Mouse (Mus musculus) induced T-regulatory cell, adult 2 months (primary cell): Measurements from ENCODE around the gene Fbxo40.

Experiments used
- DNase-seq: peaks from one replicate; pipeline ENCODE4 v3.0.0-alpha.2; 2012; ENCODE audit warnings: low read depth

The Fbxo40 gene

GRCm38 (mm10) chr16:36946459-36947159 is 43.7 kb downstream of the Fbxo40 start:
- DNase-seq = no peak

DNA sequence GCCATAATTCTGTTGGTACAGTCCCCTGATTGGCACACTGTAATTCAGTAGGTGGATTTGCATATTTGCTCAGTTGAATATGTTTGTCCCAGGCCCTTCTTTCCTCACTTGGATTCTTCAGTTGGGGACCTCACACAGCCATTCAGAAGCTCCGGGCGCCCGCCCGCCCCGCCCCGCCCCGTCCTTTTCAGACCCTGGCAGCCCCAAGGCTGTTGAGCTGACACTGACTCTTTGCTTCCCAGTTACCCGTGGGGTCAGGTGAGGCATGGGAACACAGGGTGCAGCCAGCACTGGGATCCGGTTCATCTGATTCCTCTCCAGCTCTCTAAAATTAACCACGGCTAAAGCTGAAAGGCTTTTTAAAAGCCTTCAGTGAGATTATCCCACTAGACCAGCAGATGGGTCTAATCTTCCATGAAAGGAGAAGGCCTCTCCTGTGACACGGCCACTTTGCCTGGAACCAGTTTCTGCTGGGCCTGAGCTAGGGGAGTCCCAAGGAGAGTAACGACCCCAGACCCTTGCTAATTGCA is 45.3 kb downstream of the Fbxo40 start:
- no peak for DNase-seq

DNA sequence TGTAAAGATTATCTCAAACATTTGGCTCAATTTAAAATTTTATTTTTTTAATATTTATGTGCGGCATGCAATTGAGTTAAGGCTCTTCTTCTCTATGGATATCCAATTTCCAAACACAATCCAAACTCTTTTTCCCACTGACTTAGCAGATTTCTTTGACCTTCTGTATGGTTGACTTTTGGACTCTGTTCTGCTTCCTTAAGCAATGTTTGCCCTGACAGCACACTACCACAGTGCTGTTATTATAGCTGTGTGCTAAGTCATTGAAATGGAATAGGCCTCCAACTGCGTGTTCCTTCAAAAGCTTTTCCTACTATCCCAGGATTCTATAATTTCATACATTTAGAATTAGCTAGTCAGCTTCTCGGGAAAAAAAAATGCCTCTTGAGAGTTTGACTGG is 46.7 kb downstream of the Fbxo40 start:
- no peak for DNase-seq

DNA sequence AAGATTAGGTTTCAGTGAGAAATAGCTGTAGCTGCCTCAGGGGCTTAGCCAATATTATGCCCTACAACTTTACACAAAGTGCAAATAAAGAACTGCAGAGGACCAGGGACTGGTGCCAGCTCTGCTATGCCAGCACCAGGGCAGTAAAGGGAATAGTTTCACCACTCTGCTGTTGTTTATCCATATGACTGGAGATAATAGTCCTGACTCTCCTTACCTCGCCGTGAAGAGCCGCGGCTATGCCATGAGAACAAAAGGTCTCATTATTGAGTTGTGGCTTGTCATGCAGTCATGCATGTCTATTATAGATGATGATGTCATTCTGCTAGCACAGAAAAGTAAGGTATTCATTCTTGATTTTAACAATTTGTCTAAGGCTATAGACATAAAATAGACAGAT is 48.4 kb downstream of the Fbxo40 start:
- DNase-seq = no peak

DNA sequence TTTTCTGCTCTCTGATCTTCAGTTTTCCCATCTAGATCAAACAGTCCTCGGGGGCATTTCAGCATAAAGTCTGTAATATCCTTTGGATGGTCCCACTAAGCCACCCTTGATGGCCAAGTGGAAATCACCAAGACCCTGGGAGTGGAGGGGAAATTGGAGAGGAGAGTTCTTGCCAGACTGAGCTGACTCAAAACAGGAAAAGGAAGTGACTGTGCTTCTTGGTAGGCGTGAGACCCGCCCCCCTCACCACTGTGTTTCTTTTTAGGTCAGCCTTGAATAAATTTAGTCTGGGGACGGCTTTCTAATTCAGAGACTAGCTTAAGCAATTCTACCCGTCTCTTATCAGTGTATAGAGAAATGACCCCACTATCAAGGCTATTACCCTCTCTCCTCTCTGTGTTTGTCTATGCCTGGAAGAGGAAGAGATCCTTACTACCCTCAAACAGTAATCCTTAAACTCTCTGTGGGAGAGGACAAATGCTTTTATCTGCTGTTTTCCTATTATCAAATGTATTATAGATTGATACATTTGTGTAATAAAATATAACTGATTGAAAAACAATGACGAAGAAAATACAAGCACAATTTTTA is 49.0 kb downstream of the Fbxo40 start:
- peak; percentile 88 for DNase-seq

GRCm38 (mm10) chr16:36935814-36936213 is 54.5 kb downstream of the Fbxo40 start:
- DNase-seq = peak; percentile 36

GRCm38 (mm10) chr16:36934841-36935620 is 55.2 kb downstream of the Fbxo40 start, which contains the start of gene Hcls1:
Hcls1 (plus strand) TSS chr16:36934983.
- peak; percentile 90 for DNase-seq

- DNase-seq = peak; percentile 73
These were observed 56.0 kb downstream of the Fbxo40 start for GRCm38 (mm10) chr16:36934131-36934840.

- no peak for DNase-seq
These were observed 57.7 kb downstream of the Fbxo40 start for GRCm38 (mm10) chr16:36932546-36932945.

GRCm38 (mm10) chr16:36931976-36932375 is 58.3 kb downstream of the Fbxo40 start:
- no peak for DNase-seq

DNA sequence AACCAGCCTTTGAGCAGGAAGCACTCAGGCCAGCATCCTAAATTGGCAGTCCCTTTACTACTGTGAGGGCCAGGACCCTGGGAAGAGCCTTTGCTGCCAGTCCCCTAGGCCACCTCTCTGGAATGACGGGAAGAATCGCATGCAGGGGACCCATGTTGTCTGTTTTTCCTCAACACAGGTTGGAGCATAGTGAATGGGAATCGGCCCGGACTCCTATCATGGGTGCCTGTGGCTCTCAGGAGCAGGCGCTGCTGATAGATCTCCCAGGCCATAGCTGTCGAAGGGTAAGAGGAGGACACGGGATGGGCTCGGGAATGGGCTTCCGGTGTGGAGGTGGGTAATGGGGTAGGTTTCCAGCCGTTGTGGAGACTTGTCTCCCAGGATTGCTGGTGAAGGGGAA is 58.9 kb downstream of the Fbxo40 start:
- no peak for DNase-seq

DNA sequence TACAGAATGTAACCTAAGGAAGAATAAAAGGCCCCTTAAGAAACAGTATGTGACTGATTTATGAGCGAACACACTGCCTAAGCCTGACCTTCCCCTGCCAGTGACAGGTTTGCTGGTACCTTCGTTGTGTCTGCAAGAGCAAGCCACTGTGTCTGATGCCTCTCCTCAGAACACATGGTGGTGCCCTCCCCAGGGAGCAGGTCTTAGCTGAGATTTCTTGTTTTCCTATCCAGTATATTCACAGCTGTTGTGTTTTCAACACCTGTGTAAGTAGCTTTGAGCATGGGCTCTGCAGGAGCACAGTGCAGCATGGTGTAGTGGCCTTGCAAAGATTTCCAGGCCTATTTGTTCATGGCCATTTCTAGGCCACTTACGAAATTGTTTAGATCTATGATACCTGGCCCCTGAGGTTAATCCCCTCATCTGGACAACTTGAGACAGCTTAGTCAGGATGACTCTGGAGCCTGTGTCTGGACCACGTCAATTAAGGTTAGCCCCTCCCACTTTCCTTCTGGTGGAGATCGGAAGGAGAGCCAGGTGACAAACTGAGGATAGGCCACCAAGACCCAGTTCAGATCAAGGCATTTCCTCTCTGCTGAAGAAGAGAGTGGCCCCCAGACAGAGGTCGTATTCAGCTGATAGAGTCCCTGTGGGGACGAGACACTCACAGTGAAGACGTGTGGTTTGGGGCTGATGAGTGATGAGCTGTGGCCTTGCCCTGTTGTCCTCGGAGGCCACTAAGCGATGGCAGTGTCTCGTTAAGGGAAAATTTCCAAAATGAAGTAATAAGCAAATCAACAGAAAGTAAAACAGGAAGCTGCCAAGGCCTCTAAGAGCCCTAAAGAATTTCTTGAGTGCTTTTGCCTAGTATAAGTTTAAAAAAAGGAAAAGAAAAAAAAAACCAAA is 59.8 kb downstream of the Fbxo40 start:
- peak; percentile 55 for DNase-seq

DNA sequence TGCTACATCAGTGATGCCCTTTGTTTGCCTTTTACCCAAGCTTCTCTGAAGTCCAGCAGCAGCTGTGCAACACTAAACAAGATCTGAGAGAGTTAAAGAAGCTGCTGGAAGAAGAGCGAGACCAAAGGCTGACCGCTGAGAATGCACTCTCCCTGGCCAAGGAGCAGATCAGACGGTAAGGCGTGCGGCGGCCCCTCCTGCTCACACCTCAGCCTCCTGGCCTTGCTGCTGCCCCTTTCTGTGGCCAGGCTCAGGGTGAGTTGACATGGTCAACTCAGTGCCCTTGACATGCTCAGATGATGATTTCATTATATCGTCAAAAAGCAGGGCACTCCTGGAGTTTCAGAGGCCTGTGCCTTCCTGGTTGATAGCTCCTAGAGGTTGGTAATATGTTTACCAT is 61.1 kb downstream of the Fbxo40 start:
- no peak for DNase-seq

DNA sequence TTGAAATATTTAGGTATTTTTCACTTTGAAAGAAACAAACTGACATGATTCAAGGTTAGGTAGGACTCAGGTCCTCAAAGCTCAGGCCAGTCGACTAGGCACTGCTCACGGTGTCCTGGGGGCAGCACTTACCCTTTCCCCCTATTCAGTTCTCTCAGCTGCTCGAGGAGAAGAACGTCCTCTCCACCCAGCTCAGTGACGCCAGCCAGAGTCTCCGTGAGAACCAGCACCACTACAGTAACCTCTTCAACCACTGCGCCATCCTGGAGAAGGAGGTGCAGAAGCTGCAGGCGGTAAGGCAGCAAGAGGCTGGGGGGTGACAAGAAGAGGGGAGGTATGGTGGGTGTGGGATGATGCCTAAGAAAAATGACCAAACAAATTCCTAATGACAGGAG is 62.2 kb downstream of the Fbxo40 start:
- peak; percentile 33 for DNase-seq

DNA sequence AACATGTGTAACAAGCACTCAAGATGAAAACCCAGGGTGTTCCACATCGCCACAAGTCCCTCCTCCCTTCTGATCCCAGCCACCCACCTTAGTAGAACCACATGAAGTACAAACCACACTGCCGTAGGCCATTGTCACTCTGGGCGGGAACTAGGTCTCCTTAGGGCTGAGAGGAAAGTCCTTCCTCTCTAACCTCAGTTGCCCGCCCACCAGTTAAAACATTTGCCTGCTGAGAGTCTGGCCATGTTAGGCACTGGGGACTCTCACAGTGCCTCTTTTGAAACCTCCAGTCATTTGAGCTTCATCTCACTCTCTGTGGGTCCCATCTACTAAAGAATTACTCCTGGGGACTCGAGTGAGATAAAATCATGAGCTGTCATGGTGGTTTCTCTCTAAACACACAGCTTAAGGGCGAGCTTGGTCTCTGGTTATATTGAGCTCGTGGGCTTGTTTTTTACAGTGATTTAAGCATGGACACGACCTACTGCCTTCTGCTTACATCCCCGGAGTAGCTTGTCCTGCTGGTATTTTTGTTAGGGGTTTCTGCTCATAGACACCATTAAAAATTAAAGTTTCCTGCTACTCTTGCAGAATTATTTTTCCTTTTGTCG is 62.7 kb downstream of the Fbxo40 start:
- DNase-seq = peak; percentile 81

DNA sequence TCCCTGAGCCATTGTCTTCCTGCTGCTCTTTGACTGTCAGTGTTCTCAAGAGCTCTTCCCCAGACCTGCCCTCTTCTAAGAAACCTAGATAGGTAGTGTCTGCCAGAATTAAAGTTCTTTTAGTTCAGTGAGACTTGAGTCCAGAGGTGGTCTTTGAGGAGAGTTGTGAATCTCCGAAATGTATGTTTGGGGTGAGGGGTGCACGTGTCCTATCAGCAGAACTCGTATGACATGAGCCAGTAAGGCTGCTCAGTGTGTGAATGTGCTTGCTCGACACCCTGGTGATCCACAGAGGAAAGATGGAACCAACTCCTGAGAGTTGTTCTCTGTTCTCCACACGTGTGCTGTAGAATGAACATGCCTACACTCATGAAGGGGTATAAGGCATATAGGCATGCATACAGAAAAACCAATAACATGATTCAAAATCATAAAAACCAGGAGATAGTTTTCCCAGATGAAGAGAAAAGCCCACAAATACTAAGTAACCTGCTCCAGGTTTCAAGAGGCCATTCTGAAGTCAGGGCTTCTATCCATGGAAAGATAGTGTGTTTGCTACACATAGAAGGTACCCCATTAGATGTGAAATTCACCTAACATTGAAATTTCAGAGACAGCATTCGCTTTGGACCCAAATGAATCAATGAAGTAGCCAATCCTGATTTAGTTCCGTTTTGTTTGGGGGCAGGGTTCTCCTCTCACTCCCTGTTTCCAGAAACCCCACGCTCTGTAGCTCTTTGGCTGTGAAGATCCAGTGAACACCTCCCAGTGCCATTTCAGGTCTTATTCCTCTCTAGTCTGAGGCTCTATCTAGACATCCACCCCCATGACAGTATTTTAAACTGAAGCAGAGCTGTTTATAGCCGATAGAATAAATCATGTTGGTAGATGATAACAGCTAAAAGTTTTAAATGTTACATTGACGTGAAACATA is 63.5 kb downstream of the Fbxo40 start:
- DNase-seq = no peak

GRCm38 (mm10) chr16:36925797-36926196 is 64.5 kb downstream of the Fbxo40 start:
- peak; percentile 35 for DNase-seq

DNA sequence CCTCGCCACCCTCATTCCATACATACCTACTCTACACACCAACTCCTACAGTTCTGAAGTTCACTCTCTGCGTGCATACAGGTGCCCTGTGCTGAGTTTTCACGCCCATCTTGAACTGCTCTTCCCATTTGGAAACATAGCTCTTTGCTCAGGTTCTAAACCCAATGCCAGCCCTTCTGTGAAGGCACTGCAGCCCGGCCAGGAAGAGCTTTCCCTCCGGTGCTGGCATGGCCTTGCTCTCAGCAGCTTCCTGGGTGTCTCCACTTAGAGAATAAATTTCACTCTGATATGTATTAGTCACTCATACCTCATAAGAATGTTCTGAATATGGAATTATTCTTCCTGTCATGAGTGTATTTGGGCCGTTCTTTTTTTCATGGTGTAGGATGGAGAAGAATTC is 64.9 kb downstream of the Fbxo40 start:
- DNase-seq = no peak

GRCm38 (mm10) chr16:36924312-36924711 is 66.0 kb downstream of the Fbxo40 start:
- DNase-seq = no peak

GRCm38 (mm10) chr16:36921980-36922379 is 68.3 kb downstream of the Fbxo40 start:
- DNase-seq = peak; percentile 58
